Mouse (Mus musculus): ENCODE measurements around the gene Calm5. TPM values are rescaled to one million over a fixed set of nuclear protein-coding genes. Genes with fewer than 3 reads are reported as not detected.

Calm5 gene
- polyA plus RNA-seq, 1 experiment from 2014 or later: not detected

GRCm38 (mm10) chr13:3850330-3850729 is 3.6 kb upstream of the Calm5 start:
- no peak for TF ChIP-seq CTCF (IDR thresholded peaks at IDR 0.05; ENCODE audit: low read depth)
- Histone ChIP-seq H3K4me3 (ENCODE audit: low read depth, low read length) (no peak overlapping the region), H3K4me2 (replicated peaks; ENCODE audit: low read depth) (no peak overlapping the region), H3K9me3 (ENCODE audit: control insufficient read depth) (no peaks in the 10 kb centered on the region), H3K36me3 (ENCODE audit: control insufficient read depth, insufficient read depth) (no peaks in the 10 kb centered on the region), H3K27me3 (replicated peaks; ENCODE audit: control insufficient read depth, insufficient read depth, low read length) (no peaks in the 10 kb centered on the region), H3K4me1 (replicated peaks; ENCODE audit: control insufficient read depth, insufficient read depth, low read length) (no peaks in the 10 kb centered on the region), H3K9ac (ENCODE audit: low read depth, low read length) (no peak overlapping the region), H3K27ac (ENCODE audit: low read depth, low read length) (no peak overlapping the region)
- WGBS: 85% methylated on average over 1 of the region's 1 CpGs
- no peak for ATAC-seq

DNA sequence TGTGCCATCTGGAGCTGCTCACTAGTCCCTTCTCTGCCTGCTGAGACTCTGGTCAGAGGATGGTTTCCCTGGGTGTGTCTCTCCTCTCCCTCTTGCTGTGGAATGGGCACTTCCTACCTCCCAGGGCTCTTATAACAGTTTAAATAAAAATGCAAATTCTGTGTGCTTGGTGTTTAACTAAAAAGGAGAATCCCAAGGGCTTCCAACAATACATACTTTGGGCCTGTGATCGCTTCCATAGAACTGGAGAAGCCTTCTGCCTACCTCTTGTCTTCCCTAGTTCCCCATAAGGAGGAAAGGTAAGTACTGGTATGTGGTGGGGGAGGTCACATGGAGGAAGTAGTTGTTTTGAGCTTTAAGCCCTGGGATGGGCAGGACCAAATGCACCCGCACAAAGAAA is 883 bp downstream of the Calm5 start:
- H3K9ac ChIP-seq (ENCODE audit: low read depth, low read length): no peak overlapping the region
- H3K9me3 ChIP-seq (ENCODE audit: control insufficient read depth): no peaks in the 10 kb centered on the region
- TF ChIP-seq CTCF (IDR thresholded peaks at IDR 0.05; ENCODE audit: low read depth): no peak
- H3K36me3 ChIP-seq (ENCODE audit: control insufficient read depth, insufficient read depth): no peaks in the 10 kb centered on the region
- WGBS: 86% methylated on average over 2 of the region's 2 CpGs
- no peaks in the 10 kb centered on the region for H3K27me3 ChIP-seq (replicated peaks; ENCODE audit: control insufficient read depth, insufficient read depth, low read length)
- no peak overlapping the region for H3K27ac ChIP-seq (ENCODE audit: low read depth, low read length)
- no peak overlapping the region for H3K4me3 ChIP-seq (ENCODE audit: low read depth, low read length)
- H3K4me1 ChIP-seq (replicated peaks; ENCODE audit: control insufficient read depth, insufficient read depth, low read length): no peaks in the 10 kb centered on the region
- H3K4me2 ChIP-seq (replicated peaks; ENCODE audit: low read depth): no peak overlapping the region
- no peak for ATAC-seq

DNA sequence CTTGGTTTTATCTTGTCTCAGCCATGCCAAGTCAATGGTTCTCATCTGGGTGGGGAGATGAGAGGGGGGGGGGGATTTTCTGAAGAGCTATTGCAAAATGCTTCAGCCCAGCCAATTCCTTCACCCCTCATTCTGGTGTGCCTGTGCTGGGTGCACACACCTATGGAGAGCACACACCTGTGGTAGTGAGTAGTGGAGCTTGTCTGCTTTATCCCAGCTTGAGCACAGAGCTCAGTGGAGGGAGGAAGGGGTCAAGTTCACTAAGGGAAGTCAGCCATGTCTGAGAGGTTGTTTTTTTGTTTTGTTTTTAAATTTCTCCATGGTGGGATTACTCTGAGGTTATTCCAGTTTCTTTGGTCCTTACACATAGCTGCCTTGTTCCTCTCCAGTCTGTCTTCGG is 2.3 kb downstream of the Calm5 start:
- H3K4me3 ChIP-seq (ENCODE audit: low read depth, low read length): no peak overlapping the region
- no peaks in the 10 kb centered on the region for H3K36me3 ChIP-seq (ENCODE audit: control insufficient read depth, insufficient read depth)
- no peak overlapping the region for H3K4me2 ChIP-seq (replicated peaks; ENCODE audit: low read depth)
- no peaks in the 10 kb centered on the region for H3K4me1 ChIP-seq (replicated peaks; ENCODE audit: control insufficient read depth, insufficient read depth, low read length)
- no peaks in the 10 kb centered on the region for H3K9me3 ChIP-seq (ENCODE audit: control insufficient read depth)
- WGBS: 81% methylated on average over 1 of the region's 1 CpGs
- ATAC-seq: no peak
- no peak overlapping the region for H3K27ac ChIP-seq (ENCODE audit: low read depth, low read length)
- TF ChIP-seq CTCF (IDR thresholded peaks at IDR 0.05; ENCODE audit: low read depth): no peak
- H3K9ac ChIP-seq (ENCODE audit: low read depth, low read length): no peak overlapping the region
- H3K27me3 ChIP-seq (replicated peaks; ENCODE audit: control insufficient read depth, insufficient read depth, low read length): no peaks in the 10 kb centered on the region

- Histone ChIP-seq H3K36me3 (ENCODE audit: control insufficient read depth, insufficient read depth) (no peaks in the 10 kb centered on the region), H3K27ac (ENCODE audit: low read depth, low read length) (no peak overlapping the region), H3K9me3 (ENCODE audit: control insufficient read depth) (no peaks in the 10 kb centered on the region), H3K9ac (ENCODE audit: low read depth, low read length) (no peak overlapping the region), H3K4me1 (replicated peaks; ENCODE audit: control insufficient read depth, insufficient read depth, low read length) (no peaks in the 10 kb centered on the region), H3K4me3 (ENCODE audit: low read depth, low read length) (no peak overlapping the region), H3K4me2 (replicated peaks; ENCODE audit: low read depth) (no peak overlapping the region), H3K27me3 (replicated peaks; ENCODE audit: control insufficient read depth, insufficient read depth, low read length) (no peaks in the 10 kb centered on the region)
- WGBS: 91% methylated on average over 8 of the region's 8 CpGs
- no peak for ATAC-seq
- no peak for TF ChIP-seq CTCF (IDR thresholded peaks at IDR 0.05; ENCODE audit: low read depth)
Observed at GRCm38 (mm10) chr13:3861251-3861650, 7.3 kb downstream of the Calm5 start.

GRCm38 (mm10) chr13:3862325-3862724 is 8.4 kb downstream of the Calm5 start:
- H3K4me3 ChIP-seq (ENCODE audit: low read depth, low read length): no peak overlapping the region
- H3K4me1 ChIP-seq (replicated peaks; ENCODE audit: control insufficient read depth, insufficient read depth, low read length): no peaks in the 10 kb centered on the region
- no peak overlapping the region for H3K4me2 ChIP-seq (replicated peaks; ENCODE audit: low read depth)
- H3K9ac ChIP-seq (ENCODE audit: low read depth, low read length): no peak overlapping the region
- peak; percentile 73 for ATAC-seq
- WGBS: 61% methylated on average over 3 of the region's 3 CpGs
- no peaks in the 10 kb centered on the region for H3K36me3 ChIP-seq (ENCODE audit: control insufficient read depth, insufficient read depth)
- H3K27me3 ChIP-seq (replicated peaks; ENCODE audit: control insufficient read depth, insufficient read depth, low read length): no peaks in the 10 kb centered on the region
- no peak overlapping the region for H3K27ac ChIP-seq (ENCODE audit: low read depth, low read length)
- peak; percentile 50 for TF ChIP-seq CTCF (IDR thresholded peaks at IDR 0.05; ENCODE audit: low read depth)
- no peaks in the 10 kb centered on the region for H3K9me3 ChIP-seq (ENCODE audit: control insufficient read depth)

GRCm38 (mm10) chr13:3862922-3863580 is 9.1 kb downstream of the Calm5 start:
- H3K9ac ChIP-seq (ENCODE audit: low read depth, low read length): no peak overlapping the region
- no peaks in the 10 kb centered on the region for H3K27me3 ChIP-seq (replicated peaks; ENCODE audit: control insufficient read depth, insufficient read depth, low read length)
- no peaks in the 10 kb centered on the region for H3K9me3 ChIP-seq (ENCODE audit: control insufficient read depth)
- WGBS: 81% methylated on average over 10 of the region's 10 CpGs
- TF ChIP-seq CTCF (IDR thresholded peaks at IDR 0.05; ENCODE audit: low read depth): no peak
- ATAC-seq: no peak
- no peak overlapping the region for H3K4me2 ChIP-seq (replicated peaks; ENCODE audit: low read depth)
- H3K27ac ChIP-seq (ENCODE audit: low read depth, low read length): no peak overlapping the region
- no peak overlapping the region for H3K4me3 ChIP-seq (ENCODE audit: low read depth, low read length)
- H3K4me1 ChIP-seq (replicated peaks; ENCODE audit: control insufficient read depth, insufficient read depth, low read length): no peaks in the 10 kb centered on the region
- no peaks in the 10 kb centered on the region for H3K36me3 ChIP-seq (ENCODE audit: control insufficient read depth, insufficient read depth)
